Mouse (Mus musculus) kidney, adult 2 months (tissue): Measurements from ENCODE around the gene Hsd3b7. TPM values are rescaled to one million over a fixed set of nuclear protein-coding genes. Genes with fewer than 3 reads are reported as not detected.

Source experiments
- DNase-seq: peaks from one replicate; pipeline ENCODE4 v3.0.0; 2021
- H3K27ac ChIP-seq: fragments of 200-500 bp; 2 replicates; pipeline ENCODE4 v1.5.1; 2012; ENCODE audit warnings: low read depth, low read length, control low read depth, inconsistent platforms; ENCODE audit not compliant: insufficient read depth
- H3K27me3 ChIP-seq: fragments of 200-500 bp; replicated peaks from 2 replicates; pipeline ENCODE4 v1.6.1; 2012; ENCODE audit warnings: mild to moderate bottlenecking, moderate library complexity, low read length, inconsistent platforms; ENCODE audit not compliant: control insufficient read depth, insufficient read depth
- H3K36me3 ChIP-seq: fragments of 200-500 bp; 2 replicates; pipeline ENCODE4 v1.6.1; 2012; ENCODE audit warnings: mild to moderate bottlenecking, moderate library complexity, low read length, inconsistent platforms; ENCODE audit not compliant: control insufficient read depth, insufficient read depth
- H3K4me1 ChIP-seq: fragments of 200-500 bp; 2 replicates; pipeline ENCODE4 v1.6.1; 2011; ENCODE audit warnings: low read length; ENCODE audit not compliant: control insufficient read depth, insufficient read depth
- H3K4me3 ChIP-seq: fragments of 200-500 bp; 2 replicates; pipeline ENCODE4 v1.5.1; 2011; ENCODE audit warnings: mild to moderate bottlenecking, low read depth, low read length, control low read depth; ENCODE audit not compliant: insufficient read depth
- CTCF ChIP-seq: fragments of 200-500 bp; conservative IDR thresholded peaks from 2 replicates; pipeline ENCODE4 v1.5.1; 2011; ENCODE audit warnings: low read depth, mild to moderate bottlenecking, control low read depth, low read length, moderate library complexity, mixed read lengths; ENCODE audit not compliant: insufficient read depth, insufficient read length
- POLR2A ChIP-seq: fragments of 200-500 bp; IDR thresholded peaks from one replicate; pipeline ENCODE4 v1.6.1; 2011; ENCODE audit warnings: low read depth, low read length, control low read depth
- WGBS: fragments of 180-500 bp; shearing (Covaris S2); methylation state at CpG from one replicate; pipeline ENCODE4 v1.1.7; 2018; 5-methylcytosine and 5-hydroxymethylcytosine counted together
- polyA plus RNA-seq: library from polyadenylated mRNA; depleted of rRNA; stranded (reverse); fragments of >200 nt; gene quantifications from 2 replicates; pipeline ENCODE4 v1.2.3, GENCODE M21; 2012; rRNA removed

The Hsd3b7 gene
- polyA plus RNA-seq, 1 experiment, result 45.0 TPM

GRCm38 (mm10) chr7:127849973-127850875, 49.8 kb downstream of the Hsd3b7 start:
- 86% methylated on average over 6 of the region's 6 CpGs for WGBS
- no peaks in the 10 kb centered on the region for H3K4me1 ChIP-seq
- H3K36me3 ChIP-seq, result no peaks in the 10 kb centered on the region
- TF ChIP-seq CTCF (no peak), POLR2A (no peak)
- H3K4me3 ChIP-seq, result no peak overlapping the region
- no peak for DNase-seq
- H3K27ac ChIP-seq, result no peak overlapping the region
- no peaks in the 10 kb centered on the region for H3K27me3 ChIP-seq

GRCm38 (mm10) chr7:127850906-127851305, 50.5 kb downstream of the Hsd3b7 start:
- DNase-seq, result no peak
- H3K27ac ChIP-seq, result no peak overlapping the region
- H3K27me3 ChIP-seq, result no peaks in the 10 kb centered on the region
- H3K4me1 ChIP-seq, result no peaks in the 10 kb centered on the region
- no peaks in the 10 kb centered on the region for H3K36me3 ChIP-seq
- no peak for TF ChIP-seq POLR2A
- no peak for TF ChIP-seq CTCF
- WGBS, result 39% methylated on average over 5 of the region's 5 CpGs
- no peak overlapping the region for H3K4me3 ChIP-seq

Other genes with a start within 250 kb of the Hsd3b7 start
- not detected in 2 replicates for gene Tmem265, start 239.2 kb upstream of the Hsd3b7 start, polyA plus RNA-seq
- 53.6 and 65.6 TPM in 2 replicates for gene Phkg2, start 227.3 kb upstream of the Hsd3b7 start, polyA plus RNA-seq
- gene Ccdc189, start 212.0 kb upstream of the Hsd3b7 start, polyA plus RNA-seq, result 17.1 and 18.6 TPM in 2 replicates
- 24.7 and 25.7 TPM in 2 replicates for gene Rnf40, start 211.8 kb upstream of the Hsd3b7 start, polyA plus RNA-seq
- 12.3 and 16.9 TPM in 2 replicates for gene Zfp629, start 184.8 kb upstream of the Hsd3b7 start, polyA plus RNA-seq
- 24.5 and 25.9 TPM in 2 replicates for gene Bcl7c, start 91.7 kb upstream of the Hsd3b7 start, polyA plus RNA-seq
- 19.4 and 20.6 TPM in 2 replicates for gene Ctf1, start 87.9 kb upstream of the Hsd3b7 start, polyA plus RNA-seq
- gene Ctf2, start 68.4 kb upstream of the Hsd3b7 start, polyA plus RNA-seq, result not detected in 2 replicates
- gene Fbxl19, start 56.1 kb upstream of the Hsd3b7 start, polyA plus RNA-seq, result 14.6 and 20.8 TPM in 2 replicates
- gene Orai3, start 30.8 kb upstream of the Hsd3b7 start, polyA plus RNA-seq, result 28.2 and 34.6 TPM in 2 replicates
- 8.8 and 10.9 TPM in 2 replicates for gene Setd1a, start 23.9 kb upstream of the Hsd3b7 start, polyA plus RNA-seq
- not detected in 2 replicates for gene Gm49388, start 15.0 kb upstream of the Hsd3b7 start, polyA plus RNA-seq
- gene Stx4a, start 23.7 kb downstream of the Hsd3b7 start, polyA plus RNA-seq, result 60.7 and 66.5 TPM in 2 replicates
- gene Stx1b, start 23.9 kb downstream of the Hsd3b7 start, polyA plus RNA-seq, result 2.3 and 2.4 TPM in 2 replicates
- 11.9 and 14.3 TPM in 2 replicates for gene Zfp646, start 75.6 kb downstream of the Hsd3b7 start, polyA plus RNA-seq
- gene Zfp668, start 76.2 kb downstream of the Hsd3b7 start, polyA plus RNA-seq, result 4.2 and 4.3 TPM in 2 replicates
- 5.1 and 7.5 TPM in 2 replicates for gene Prss53, start 90.4 kb downstream of the Hsd3b7 start, polyA plus RNA-seq
- not detected in 2 replicates for gene Gm21974, start 94.8 kb downstream of the Hsd3b7 start, polyA plus RNA-seq
- gene Vkorc1, start 95.0 kb downstream of the Hsd3b7 start, polyA plus RNA-seq, result 289 and 293 TPM in 2 replicates
- 148 and 163 TPM in 2 replicates for gene Bckdk, start 103.5 kb downstream of the Hsd3b7 start, polyA plus RNA-seq
- 11.8 and 12.2 TPM in 2 replicates for gene Kat8, start 111.9 kb downstream of the Hsd3b7 start, polyA plus RNA-seq
- 745 and 858 TPM in 2 replicates for gene Prss8, start 129.5 kb downstream of the Hsd3b7 start, polyA plus RNA-seq
- 21.9 and 28.4 TPM in 2 replicates for gene Prss36, start 146.1 kb downstream of the Hsd3b7 start, polyA plus RNA-seq
- gene Fus, start 166.9 kb downstream of the Hsd3b7 start, polyA plus RNA-seq, result 183 and 196 TPM in 2 replicates
- gene Pycard, start 193.3 kb downstream of the Hsd3b7 start, polyA plus RNA-seq, result 52.8 and 60.0 TPM in 2 replicates
- 0.29 and 2.8 TPM in 2 replicates for gene Trim72, start 203.3 kb downstream of the Hsd3b7 start, polyA plus RNA-seq